Comparison of ENCODE assay signal across 11 mouse cellular contexts in the genomic region with DNA sequence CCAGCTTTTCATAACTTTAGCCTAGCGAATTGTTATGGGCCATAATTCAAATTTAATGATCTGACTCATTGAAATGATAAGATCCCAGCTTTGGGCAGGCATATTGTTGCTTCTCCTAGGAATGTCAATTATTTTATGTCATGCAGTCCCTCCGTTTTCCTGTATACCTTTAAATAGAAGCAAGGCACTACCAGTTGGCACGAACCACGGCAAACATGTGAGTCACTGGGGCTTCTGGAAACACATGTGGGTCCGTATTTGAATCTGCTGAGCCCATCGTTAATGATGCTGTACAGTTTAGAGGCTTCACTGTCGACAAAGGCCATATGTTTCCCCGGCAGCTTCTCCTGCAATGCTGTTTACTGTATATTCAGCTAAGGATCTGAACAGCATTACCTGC.
DNase-seq lines count a peak whose midpoint lies in the region; ATAC-seq lines count a peak whose summit lies in the region.
"Had no signal": no experiment of that assay in that cellular context is flagged by ENCODE, and none has a peak within 500 bp of the region (broad histone marks: within the 10 kb centered on the region; RNA-seq: fewer than 3 reads in every experiment).

No protein-coding gene starts in this region.

- no peak overlapping the region for H3K9ac ChIP-seq in forebrain, embryonic 14.5 days (ENCODE audit: low read length)
- no peak overlapping the region for H3K9ac ChIP-seq in forebrain, embryonic 11.5 days (ENCODE audit: low read length)
- H3K9ac ChIP-seq in liver, embryonic 11.5 days (ENCODE audit: low read depth, low read length): no peak overlapping the region
- H3K9ac ChIP-seq: embryonic facial prominence, embryonic 15.5 days had no signal

- H3K9me3 ChIP-seq in forebrain, embryonic 14.5 days (replicated peaks; ENCODE audit: control insufficient read depth, low read length): no peaks in the 10 kb centered on the region
- no peaks in the 10 kb centered on the region for H3K9me3 ChIP-seq in forebrain, embryonic 11.5 days (ENCODE audit: control insufficient read depth, low read length)
- H3K9me3 ChIP-seq in liver, embryonic 11.5 days (ENCODE audit: control insufficient read depth, low read length): no peaks in the 10 kb centered on the region
- H3K9me3 ChIP-seq: embryonic facial prominence, embryonic 15.5 days had no signal

- H3K36me3 ChIP-seq in forebrain, embryonic 14.5 days (ENCODE audit: control insufficient read depth, insufficient read depth, low read length): no peaks in the 10 kb centered on the region
- no peaks in the 10 kb centered on the region for H3K36me3 ChIP-seq in forebrain, embryonic 11.5 days (ENCODE audit: control insufficient read depth, insufficient read depth, low read length)
- no peaks in the 10 kb centered on the region for H3K36me3 ChIP-seq in liver, embryonic 11.5 days (ENCODE audit: control insufficient read depth, insufficient read depth, low read length)
- H3K36me3 ChIP-seq: embryonic facial prominence, embryonic 15.5 days had no signal

- H3K27me3 ChIP-seq in forebrain, embryonic 14.5 days (replicated peaks; ENCODE audit: control insufficient read depth, insufficient read depth, low read length): no peaks in the 10 kb centered on the region
- H3K27me3 ChIP-seq in forebrain, embryonic 11.5 days (ENCODE audit: control insufficient read depth, insufficient read depth, low read length): no peaks in the 10 kb centered on the region
- H3K27me3 ChIP-seq in liver, embryonic 11.5 days (replicated peaks; ENCODE audit: control insufficient read depth, insufficient read depth, low read length): no peaks in the 10 kb centered on the region
- H3K27me3 ChIP-seq: CH12.LX; embryonic facial prominence, embryonic 15.5 days; megakaryocyte, embryonic 14.5 days had no signal

- no peak overlapping the region for H3K4me2 ChIP-seq in forebrain, embryonic 14.5 days (ENCODE audit: low read length)
- H3K4me2 ChIP-seq in forebrain, embryonic 11.5 days (ENCODE audit: low read depth, low read length, severe bottlenecking): no peak overlapping the region
- H3K4me2 ChIP-seq in liver, embryonic 11.5 days: no peak overlapping the region
- H3K4me2 ChIP-seq: embryonic facial prominence, embryonic 15.5 days had no signal

- H3K4me3 ChIP-seq in forebrain, embryonic 14.5 days (ENCODE audit: low read depth, low read length): no peak overlapping the region
- H3K4me3 ChIP-seq in forebrain, embryonic 11.5 days (ENCODE audit: low read depth, low read length): no peak overlapping the region
- H3K4me3 ChIP-seq in liver, embryonic 11.5 days (ENCODE audit: low read depth, low read length): no peak overlapping the region
- H3K4me3 ChIP-seq: embryonic facial prominence, embryonic 15.5 days; megakaryocyte, embryonic 14.5 days had no signal

- peak; percentile 72 for ATAC-seq in forebrain, embryonic 14.5 days
- no peak for ATAC-seq in forebrain, embryonic 11.5 days (replicated peaks; ENCODE audit: low FRiP score)
- no peak for ATAC-seq in liver, embryonic 11.5 days (replicated peaks; ENCODE audit: low FRiP score)
- ATAC-seq in erythroid progenitor cell, adult 5-6 weeks (replicated peaks; ENCODE audit: low FRiP score, poor library complexity, severe bottlenecking): no peak

- DNase-seq in forebrain, embryonic 14.5 days (ENCODE audit: low spot score): peak; percentile 70
- DNase-seq in forebrain, embryonic 11.5 days (ENCODE audit: low spot score): no peak
- DNase-seq in 3134 (ENCODE audit: extremely low read depth, insufficient read length, low spot score): peak; percentile 3
- peak; percentile 53 for DNase-seq in brain, adult 2 months (ENCODE audit: low read depth, low spot score)
- DNase-seq in left cerebral cortex, postnatal 14 days (ENCODE audit: low spot score in 2 of 2): peak; percentile 37 to 38
- no peak for DNase-seq in liver, embryonic 11.5 days (ENCODE audit: low spot score)
- DNase-seq in lung, postnatal 14 days: no peak

- WGBS in forebrain, embryonic 14.5 days: 55% methylated on average over 8 of the region's 8 CpGs
- 91% methylated on average over 8 of the region's 8 CpGs for WGBS in forebrain, embryonic 11.5 days
- WGBS in liver, embryonic 11.5 days: 74% methylated on average over 8 of the region's 8 CpGs

- no peaks in the 10 kb centered on the region for H3K4me1 ChIP-seq in forebrain, embryonic 14.5 days (ENCODE audit: control insufficient read depth, insufficient read depth, low read length)
- no peaks in the 10 kb centered on the region for H3K4me1 ChIP-seq in forebrain, embryonic 11.5 days (replicated peaks; ENCODE audit: control insufficient read depth, insufficient read depth, low read length)
- H3K4me1 ChIP-seq in liver, embryonic 11.5 days (replicated peaks; ENCODE audit: control insufficient read depth, insufficient read depth, low read length): no peaks in the 10 kb centered on the region
- H3K4me1 ChIP-seq: embryonic facial prominence, embryonic 15.5 days; megakaryocyte, embryonic 14.5 days had no signal

- intact Hi-C loops in left cerebral cortex, postnatal 14 days (cut with DNase I): no loop called here

- no peak overlapping the region; the same call in 1 of the 2 replicates for H3K27ac ChIP-seq in forebrain, embryonic 14.5 days (ENCODE audit: low read depth, low read length)
- H3K27ac ChIP-seq in forebrain, embryonic 11.5 days (ENCODE audit: low read depth, low read length): no peak overlapping the region
- H3K27ac ChIP-seq in liver, embryonic 11.5 days (ENCODE audit: low read depth, low read length): no peak overlapping the region
- H3K27ac ChIP-seq: embryonic facial prominence, embryonic 15.5 days had no signal

Comparison
In these comparisons a context has a peak if more than half of its experiments do, and no peak if none do; other contexts are left out.
1. DNase-seq: peak in forebrain, embryonic 14.5 days (single experiment), 3134 (single experiment), brain, adult 2 months (single experiment) and left cerebral cortex, postnatal 14 days (2 of 2); none in forebrain, embryonic 11.5 days (single experiment), liver, embryonic 11.5 days (single experiment) and lung, postnatal 14 days (single experiment).